Mouse (Mus musculus) ES-E14 (cell line): ENCODE measurements around the gene Foxred1. TPM values are rescaled to one million over a fixed set of nuclear protein-coding genes. Genes with fewer than 3 reads are reported as not detected.

Experiments
- DNase-seq: peaks from one replicate; pipeline ENCODE4 v3.0.0-alpha.2; 2013; ENCODE audit warnings: low read depth, low spot score
- H3K27ac ChIP-seq: 2 replicates; pipeline ENCODE4 v1.5.1; 2012; ENCODE audit warnings: low read depth, mild to moderate bottlenecking, low read length, moderate library complexity, mixed read lengths; ENCODE audit not compliant: poor library complexity, insufficient read depth, severe bottlenecking
- H3K36me3 ChIP-seq: 2 replicates; pipeline ENCODE4 v1.6.1; 2012; ENCODE audit warnings: mild to moderate bottlenecking, low read length, moderate library complexity, mixed read lengths; ENCODE audit not compliant: control insufficient read depth, poor library complexity, insufficient read depth, severe bottlenecking
- H3K4me1 ChIP-seq, 2 experiments: fragments of 150-350 bp in 1 of 2; sonication (generic) in 1 of 2; 2 replicates each; pipeline ENCODE4 v1.6.1; 2012; ENCODE audit warnings: low read length in 2 of 2, mild to moderate bottlenecking in 1 of 2, mixed read lengths in 1 of 2; ENCODE audit not compliant: control insufficient read depth in 2 of 2, insufficient read depth in 2 of 2, poor library complexity in 1 of 2
- H3K4me3 ChIP-seq, 2 experiments: fragments of 150-350 bp in 1 of 2; sonication (generic) in 1 of 2; 2 replicates each; pipeline ENCODE4 v1.5.1; 2012; ENCODE audit warnings: low read length in 2 of 2, low read depth in 1 of 2, mild to moderate bottlenecking in 1 of 2, mixed read lengths in 1 of 2; ENCODE audit not compliant: insufficient read depth in 1 of 2, poor library complexity in 1 of 2, severe bottlenecking in 1 of 2
- H3K9ac ChIP-seq: 2 replicates; pipeline ENCODE4 v1.6.1; 2012; ENCODE audit warnings: low read depth, mild to moderate bottlenecking, low read length, mixed read lengths; ENCODE audit not compliant: poor library complexity, insufficient read depth, severe bottlenecking
- H3K9me3 ChIP-seq: fragments of 150-350 bp; sonication (generic); 2 replicates; pipeline ENCODE4 v1.6.1; 2012; ENCODE audit warnings: low read depth, mild to moderate bottlenecking, low read length; ENCODE audit not compliant: control insufficient read depth, insufficient read depth
- CHD2 ChIP-seq: IDR thresholded peaks from 2 replicates; pipeline ENCODE4 v1.6.1; 2014; ENCODE audit warnings: mild to moderate bottlenecking, low read depth, low read length, inconsistent platforms
- HCFC1 ChIP-seq: IDR thresholded peaks from 2 replicates; pipeline ENCODE4 v1.6.1; 2012; ENCODE audit warnings: low read length, inconsistent platforms, borderline replicate concordance; ENCODE audit not compliant: insufficient read depth
- MAFK ChIP-seq: IDR thresholded peaks from 2 replicates; pipeline ENCODE4 v1.6.1; 2014; ENCODE audit warnings: mild to moderate bottlenecking, low read depth, low read length, inconsistent platforms; ENCODE audit not compliant: insufficient read depth
- ZC3H11A ChIP-seq: IDR thresholded peaks from 2 replicates; pipeline ENCODE4 v1.6.1; 2012; ENCODE audit warnings: low read depth, mild to moderate bottlenecking, inconsistent platforms, low read length, borderline replicate concordance
- ZNF384 ChIP-seq: IDR thresholded peaks from 2 replicates; pipeline ENCODE4 v1.6.1; 2012; ENCODE audit warnings: low read depth, low read length, inconsistent platforms
- in situ Hi-C, 2 experiments: fragments of 600-800 bp; cut with MboI; formaldehyde crosslinking; loops; one replicate each; pipeline ENCODE4 v1.15.1; 2025; ENCODE audit warnings: low sequenced_read_pairs in 2 of 2, inconsistent platforms in 1 of 2; ENCODE audit not compliant: unreplicated experiment in 2 of 2
- total RNA-seq: library from RNA; depleted of rRNA; stranded (reverse); fragments of 300-350 nt; gene quantifications from 2 replicates; pipeline ENCODE4 v1.2.3, GENCODE M21; 2012

The Foxred1 gene
- total RNA-seq, 1 experiment = 40.6 TPM

- no peak overlapping the region for H3K9ac ChIP-seq
- in situ Hi-C loops = no loop called here
- TF ChIP-seq CHD2 (no peak), HCFC1 (no peak), MAFK (no peak), ZC3H11A (no peak), ZNF384 (no peak)
- no peaks in the 10 kb centered on the region; the same call in none of the 2 replicates for H3K36me3 ChIP-seq
- H3K27ac ChIP-seq = no peak overlapping the region
- DNase-seq = no peak
- no peak overlapping the region for H3K4me3 ChIP-seq
- no peaks in the 10 kb centered on the region for H3K9me3 ChIP-seq
- H3K4me1 ChIP-seq = no peaks in the 10 kb centered on the region
These were observed 28.9 kb upstream of the Foxred1 start for GRCm38 (mm10) chr9:35239734-35240133.

GRCm38 (mm10) chr9:35238915-35239571 lies 28.2 kb upstream of the Foxred1 start:
- Histone ChIP-seq H3K9me3 (no peaks in the 10 kb centered on the region), H3K9ac (no peak overlapping the region), H3K4me1 (no peaks in the 10 kb centered on the region), H3K27ac (no peak overlapping the region), H3K4me3 (no peak overlapping the region), H3K36me3 (no peaks in the 10 kb centered on the region; the same call in none of the 2 replicates)
- no peak for TF ChIP-seq ZNF384
- TF ChIP-seq CHD2 = no peak
- TF ChIP-seq HCFC1 = no peak
- no peak for TF ChIP-seq ZC3H11A
- no peak for TF ChIP-seq MAFK
- no peak for DNase-seq
- in situ Hi-C loops = no loop called here

- DNase-seq = no peak
- no peak overlapping the region for H3K27ac ChIP-seq
- H3K4me1 ChIP-seq = no peaks in the 10 kb centered on the region
- H3K36me3 ChIP-seq = no peaks in the 10 kb centered on the region; the same call in none of the 2 replicates
- no peak overlapping the region for H3K9ac ChIP-seq
- TF ChIP-seq CHD2 (no peak), ZNF384 (no peak), ZC3H11A (no peak), HCFC1 (no peak), MAFK (no peak)
- no peak overlapping the region for H3K4me3 ChIP-seq
- in situ Hi-C loops = no loop called here
- no peaks in the 10 kb centered on the region for H3K9me3 ChIP-seq
These were observed 27.5 kb upstream of the Foxred1 start for GRCm38 (mm10) chr9:35238371-35238770.

DNA sequence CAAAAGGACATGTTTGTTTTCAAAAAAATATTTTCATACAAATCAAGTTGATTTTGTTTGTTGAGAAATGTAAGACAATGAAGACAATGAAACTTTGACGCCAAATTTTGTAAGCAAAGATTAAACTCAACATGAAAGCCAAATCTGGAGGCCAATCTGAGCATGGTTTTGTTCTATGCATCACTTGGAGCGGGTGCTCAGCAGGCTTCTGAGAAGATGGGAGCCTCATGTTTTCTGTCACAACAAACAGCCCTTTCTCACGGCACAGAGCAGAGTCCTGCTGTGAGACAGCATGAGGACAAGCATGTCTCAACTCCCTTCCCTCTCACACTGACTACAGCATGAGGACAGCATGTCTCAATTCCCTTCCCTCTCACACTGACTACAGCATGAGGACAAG lies 25.1 kb upstream of the Foxred1 start:
- no peak for DNase-seq
- no peaks in the 10 kb centered on the region; the same call in none of the 2 replicates for H3K36me3 ChIP-seq
- H3K4me1 ChIP-seq = no peaks in the 10 kb centered on the region
- in situ Hi-C loops = no loop called here
- TF ChIP-seq MAFK (no peak), CHD2 (no peak), HCFC1 (no peak), ZNF384 (no peak), ZC3H11A (no peak)
- no peaks in the 10 kb centered on the region for H3K9me3 ChIP-seq
- H3K9ac ChIP-seq = no peak overlapping the region
- H3K27ac ChIP-seq = no peak overlapping the region
- no peak overlapping the region for H3K4me3 ChIP-seq
